Mouse (Mus musculus) megakaryocyte-erythroid progenitor cell, adult 5-6 weeks (primary cell): ENCODE results near the gene Nacc1. TPM values are rescaled to one million over a fixed set of nuclear protein-coding genes. Genes with fewer than 3 reads are reported as not detected.
"Not testable (repeated sequence)": the region's sequence is repeated elsewhere in the genome, so short reads cannot be mapped to it uniquely, and the experiment has no call there.

Experiments
- ATAC-seq: replicated peaks from 2 replicates; pipeline ENCODE4 v1.8.0; 2016; ENCODE audit warnings: mild to moderate bottlenecking, inconsistent platforms; ENCODE audit not compliant: severe bottlenecking, poor library complexity, low FRiP score, low TSS enrichment
- total RNA-seq, 2 experiments: library from RNA; stranded (forward) in 1 of 2; stranded (reverse) in 1 of 2; fragments of 200-1000, 215-1000 nt in 1 of 2; fragments of >200 nt in 1 of 2; fragmentation: Nextera tagmentation in 1 of 2; gene quantifications; 2 replicates each; pipeline ENCODE4 v1.2.3; 2014 to 2017

Nacc1 gene
- total RNA-seq, 2 experiments from 2014 or later = 51.5 to 76.7 TPM

DNA sequence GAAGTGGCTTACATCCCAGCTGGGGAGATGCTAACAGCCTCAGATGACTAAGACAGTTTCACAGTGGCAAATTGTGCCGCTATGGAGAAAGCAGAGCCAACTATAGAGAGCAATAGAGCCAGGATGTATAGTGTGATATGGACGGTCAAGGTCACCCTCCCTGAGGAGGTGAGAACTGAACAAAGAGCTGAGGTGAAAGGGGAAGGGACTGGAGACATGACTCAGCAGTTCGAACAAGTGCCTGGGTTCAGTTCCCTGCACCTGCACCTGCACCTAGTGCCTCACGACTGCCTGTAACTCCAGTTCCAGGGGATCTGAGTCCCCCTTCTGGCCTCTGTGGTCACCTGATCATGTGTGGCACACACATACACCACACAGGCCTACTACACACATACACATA lies 57.5 kb downstream of the Nacc1 start:
- ATAC-seq = no peak

DNA sequence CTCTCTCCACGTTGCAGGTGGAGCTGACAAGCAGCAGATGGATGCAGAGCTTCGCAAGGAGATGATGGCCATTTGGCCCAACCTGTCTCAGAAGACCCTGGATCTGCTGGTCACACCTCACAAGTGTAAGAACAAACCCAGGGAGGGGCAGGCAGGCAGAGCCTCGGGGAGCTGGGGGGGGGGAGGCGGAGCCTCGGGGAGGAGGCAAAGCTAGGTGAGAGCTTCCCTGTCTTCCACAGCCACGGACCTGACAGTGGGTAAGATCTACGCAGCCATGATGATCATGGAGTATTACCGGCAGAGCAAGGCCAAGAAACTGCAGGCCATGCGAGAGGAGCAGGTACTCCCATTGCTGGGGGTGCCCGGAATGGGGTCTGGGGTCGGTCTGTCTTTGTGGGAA lies 58.1 kb downstream of the Nacc1 start:
- no peak for ATAC-seq

DNA sequence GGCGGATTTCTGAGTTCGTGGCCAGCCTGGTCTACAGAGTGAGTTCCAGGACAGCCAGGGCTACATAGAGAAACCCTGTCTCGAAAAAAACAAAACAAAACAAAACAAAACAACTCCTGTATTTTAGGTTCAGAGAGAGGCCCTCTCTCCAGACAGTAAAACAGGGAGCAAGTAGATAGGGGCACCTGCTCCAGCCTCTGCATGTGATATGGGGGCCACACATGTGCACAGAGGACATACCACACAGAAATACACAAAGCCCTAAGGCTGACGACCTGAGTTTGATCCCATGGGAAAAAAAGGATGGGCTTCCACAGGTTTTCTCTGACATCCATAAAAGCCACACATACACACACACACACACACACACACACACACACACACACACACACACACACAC lies 64.2 kb downstream of the Nacc1 start:
- ATAC-seq = not testable (repeated sequence)

DNA sequence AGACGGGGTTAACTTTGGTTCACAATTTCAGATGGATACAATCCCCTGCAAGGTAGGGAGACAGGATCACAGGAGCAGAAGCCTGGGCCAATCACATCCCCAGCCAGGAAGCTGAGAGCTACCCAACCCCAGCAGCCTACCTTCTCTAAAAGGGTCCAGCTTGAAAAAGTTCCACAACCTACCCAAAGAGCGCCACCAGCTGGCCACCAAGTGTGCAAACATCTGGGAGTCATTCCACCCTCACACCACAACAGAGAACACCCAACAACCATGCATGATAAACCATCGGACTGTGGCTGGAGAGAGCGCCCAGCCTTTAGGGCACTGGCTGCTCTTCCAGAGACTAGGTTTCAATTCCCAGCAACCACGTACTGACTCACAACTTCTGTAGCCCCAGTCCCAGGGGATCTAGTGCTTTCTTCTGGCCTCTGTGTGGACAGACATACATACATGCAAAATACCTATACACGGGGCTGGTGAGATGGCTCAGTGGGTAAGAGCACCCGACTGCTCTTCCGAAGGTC lies 66.5 kb downstream of the Nacc1 start:
- no peak for ATAC-seq

Other genes with a start within 250 kb of the Nacc1 start
- 23.2 and 27.2 TPM in 2 replicates for gene Ier2, start 25.0 kb downstream of the Nacc1 start, total RNA-seq (2014; fragmentation: Nextera tagmentation)
- gene Ier2, start 25.0 kb downstream of the Nacc1 start, total RNA-seq (2017) = 47.1 and 60.7 TPM in 2 replicates
- 170 and 181 TPM in 2 replicates for gene Trmt1, start 1.6 kb downstream of the Nacc1 start, total RNA-seq (2014; fragmentation: Nextera tagmentation)
- 94.9 and 126 TPM in 2 replicates for gene Trmt1, start 1.6 kb downstream of the Nacc1 start, total RNA-seq (2017)
- 44.2 and 65.2 TPM in 2 replicates for gene Lyl1, start 13.6 kb upstream of the Nacc1 start, total RNA-seq (2014; fragmentation: Nextera tagmentation)
- 9.5 and 10.1 TPM in 2 replicates for gene Lyl1, start 13.6 kb upstream of the Nacc1 start, total RNA-seq (2017)
- gene G430095P16Rik, start 35.1 kb upstream of the Nacc1 start, total RNA-seq (2014; fragmentation: Nextera tagmentation) = 25.7 and 28.1 TPM in 2 replicates
- 8.2 and 11.4 TPM in 2 replicates for gene G430095P16Rik, start 35.1 kb upstream of the Nacc1 start, total RNA-seq (2017)
- 73.4 and 79.7 TPM in 2 replicates for gene Nfix, start 112.5 kb upstream of the Nacc1 start, total RNA-seq (2014; fragmentation: Nextera tagmentation)
- 13.3 and 26.0 TPM in 2 replicates for gene Nfix, start 112.5 kb upstream of the Nacc1 start, total RNA-seq (2017)
- 4.7 TPM in 2 replicates for gene Dand5, start 135.0 kb upstream of the Nacc1 start, total RNA-seq (2014; fragmentation: Nextera tagmentation)
- 3.5 and 3.7 TPM in 2 replicates for gene Dand5, start 135.0 kb upstream of the Nacc1 start, total RNA-seq (2017)
- 28.3 and 31.1 TPM in 2 replicates for gene Gadd45gip1, start 143.7 kb upstream of the Nacc1 start, total RNA-seq (2014; fragmentation: Nextera tagmentation)
- 53.1 and 61.8 TPM in 2 replicates for gene Gadd45gip1, start 143.7 kb upstream of the Nacc1 start, total RNA-seq (2017)
- 94.8 and 151 TPM in 2 replicates for gene Rad23a, start 152.8 kb upstream of the Nacc1 start, total RNA-seq (2014; fragmentation: Nextera tagmentation)
- gene Rad23a, start 152.8 kb upstream of the Nacc1 start, total RNA-seq (2017) = 38.4 and 43.7 TPM in 2 replicates
- gene Calr, start 159.1 kb upstream of the Nacc1 start, total RNA-seq (2014; fragmentation: Nextera tagmentation) = 286 and 320 TPM in 2 replicates
- 1,361 and 1,527 TPM in 2 replicates for gene Calr, start 159.1 kb upstream of the Nacc1 start, total RNA-seq (2017)
- gene Farsa, start 169.1 kb upstream of the Nacc1 start, total RNA-seq (2014; fragmentation: Nextera tagmentation) = 101 and 104 TPM in 2 replicates
- 151 and 153 TPM in 2 replicates for gene Farsa, start 169.1 kb upstream of the Nacc1 start, total RNA-seq (2017)
- gene Syce2, start 184.2 kb upstream of the Nacc1 start, total RNA-seq (2014; fragmentation: Nextera tagmentation) = 101 and 135 TPM in 2 replicates
- 98.9 and 102 TPM in 2 replicates for gene Syce2, start 184.2 kb upstream of the Nacc1 start, total RNA-seq (2017)
- gene Gcdh, start 206.1 kb upstream of the Nacc1 start, total RNA-seq (2014; fragmentation: Nextera tagmentation) = 34.7 and 51.0 TPM in 2 replicates
- gene Gcdh, start 206.1 kb upstream of the Nacc1 start, total RNA-seq (2017) = 37.0 and 42.9 TPM in 2 replicates
- 193 and 197 TPM in 2 replicates for gene Klf1, start 214.1 kb upstream of the Nacc1 start, total RNA-seq (2014; fragmentation: Nextera tagmentation)
- 162 and 228 TPM in 2 replicates for gene Klf1, start 214.1 kb upstream of the Nacc1 start, total RNA-seq (2017)
- gene Dnase2a, start 220.7 kb upstream of the Nacc1 start, total RNA-seq (2014; fragmentation: Nextera tagmentation) = 29.1 and 38.8 TPM in 2 replicates
- gene Dnase2a, start 220.7 kb upstream of the Nacc1 start, total RNA-seq (2017) = 26.7 and 42.2 TPM in 2 replicates
- 0.45 TPM in 1 of 2 replicates, not detected in the other for gene Mast1, start 249.5 kb upstream of the Nacc1 start, total RNA-seq (2014; fragmentation: Nextera tagmentation)
- gene Mast1, start 249.5 kb upstream of the Nacc1 start, total RNA-seq (2017) = 0.42 TPM in 1 of 2 replicates, not detected in the other